Mouse (Mus musculus) cortical plate, adult 2 months (tissue): ENCODE measurements at regions not wholly inside any gene's neighbourhood (a gene's known extent, or its start where the extent isn't known, plus 50 kb on each side); places are given as distances from the start of the nearest gene placed in this dataset.

Source experiments
- CTCF ChIP-seq: fragments of 200-500 bp; IDR thresholded peaks from 2 replicates; pipeline ENCODE4 v1.5.1; 2011; ENCODE audit warnings: mild to moderate bottlenecking, control low read depth, low read length; ENCODE audit not compliant: insufficient read depth; ENCODE audit errors: extremely low read depth
- POLR2A ChIP-seq: fragments of 200-500 bp; IDR thresholded peaks from 2 replicates; pipeline ENCODE4 v1.6.1; 2011; ENCODE audit warnings: mild to moderate bottlenecking, low read length, control low read depth; ENCODE audit not compliant: insufficient read depth; ENCODE audit errors: extremely low read depth

DNA sequence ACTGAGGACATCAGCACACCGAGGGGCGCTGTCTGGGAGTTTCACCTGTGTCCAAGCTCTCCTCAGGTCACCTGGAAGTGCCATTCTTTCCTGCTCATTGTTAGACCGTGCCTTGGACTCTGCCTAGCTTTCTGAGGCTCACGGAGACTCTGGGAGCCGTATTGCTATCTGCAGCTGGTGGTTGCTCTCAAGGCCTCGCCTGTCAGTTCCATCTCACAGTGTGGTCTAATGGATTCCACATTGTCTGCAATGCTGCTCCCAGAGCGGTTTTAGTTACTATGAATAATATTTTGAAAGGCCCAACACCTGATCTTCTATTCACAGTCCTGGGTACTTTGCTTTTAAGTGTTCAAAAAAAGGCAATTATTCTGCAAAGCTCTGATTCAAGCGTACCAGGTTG lies 117.9 kb upstream of the Sdr16c6 start:
- TF ChIP-seq CTCF (no peak), POLR2A (no peak)
